Mouse (Mus musculus): ENCODE results near the gene Dus1l.
"Not testable (repeated sequence)": the region's sequence is repeated elsewhere in the genome, so short reads cannot be mapped to it uniquely, and the experiment has no call there.

Dus1l gene

GRCm38 (mm10) chr11:120773463-120774190 lies 22.6 kb downstream of the Dus1l start:
- no peak for DNase-seq

DNA sequence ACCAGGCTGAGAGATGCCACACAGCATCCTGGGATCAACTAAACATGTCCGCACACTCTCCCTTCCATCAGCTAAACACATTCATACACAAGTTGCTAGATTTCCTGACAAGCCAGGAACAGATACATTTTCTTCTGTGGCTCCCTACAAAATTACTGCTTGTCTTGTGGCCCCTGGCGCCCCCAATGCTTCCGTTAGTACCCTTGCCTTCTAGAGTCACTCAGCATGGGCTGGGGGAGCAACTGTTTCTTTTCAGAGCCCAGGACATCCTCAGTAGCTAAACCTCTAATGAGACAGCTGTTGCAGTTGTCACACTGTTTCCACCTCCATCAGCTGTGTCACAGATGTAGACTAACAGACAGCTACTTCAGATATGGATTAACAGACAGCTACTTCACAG lies 23.5 kb downstream of the Dus1l start:
- DNase-seq = no peak

DNA sequence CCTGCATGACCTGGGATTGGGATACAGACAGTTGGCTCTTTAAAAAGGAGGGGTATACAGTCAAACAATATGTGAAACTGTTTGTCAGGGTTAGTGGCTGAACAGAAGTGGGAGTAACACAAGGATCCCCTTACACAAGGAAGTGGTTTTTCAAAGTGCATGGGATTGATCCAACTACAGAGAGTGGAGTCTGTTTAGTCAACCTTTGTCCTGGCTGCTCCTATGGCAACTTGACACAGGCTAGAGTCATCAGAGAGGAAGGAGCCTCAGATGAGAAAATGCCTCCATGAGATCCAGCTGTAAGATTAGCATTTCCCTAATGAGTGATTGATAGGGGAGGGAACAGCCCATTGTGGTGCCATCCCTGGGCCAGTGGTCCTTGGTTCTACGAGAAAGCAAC lies 28.0 kb downstream of the Dus1l start:
- no peak for DNase-seq

DNA sequence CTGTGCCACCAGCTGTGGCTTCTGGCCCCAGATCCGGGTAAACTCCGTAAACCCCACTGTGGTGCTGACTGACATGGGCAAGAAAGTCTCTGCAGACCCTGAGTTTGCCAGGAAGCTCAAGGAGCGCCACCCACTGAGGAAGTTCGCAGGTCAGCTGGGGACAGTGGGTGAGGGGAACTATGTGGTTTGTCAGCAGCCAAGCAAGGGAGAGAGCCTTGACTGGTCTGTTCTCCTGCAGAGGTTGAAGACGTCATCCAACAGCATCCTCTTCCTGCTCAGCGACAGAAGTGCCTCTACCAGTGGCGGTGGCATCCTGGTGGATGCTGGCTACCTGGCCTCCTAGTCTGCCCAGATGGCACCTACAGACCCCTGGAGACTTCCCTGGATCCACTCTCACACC lies 29.2 kb downstream of the Dus1l start:
- not testable (repeated sequence) for DNase-seq

DNA sequence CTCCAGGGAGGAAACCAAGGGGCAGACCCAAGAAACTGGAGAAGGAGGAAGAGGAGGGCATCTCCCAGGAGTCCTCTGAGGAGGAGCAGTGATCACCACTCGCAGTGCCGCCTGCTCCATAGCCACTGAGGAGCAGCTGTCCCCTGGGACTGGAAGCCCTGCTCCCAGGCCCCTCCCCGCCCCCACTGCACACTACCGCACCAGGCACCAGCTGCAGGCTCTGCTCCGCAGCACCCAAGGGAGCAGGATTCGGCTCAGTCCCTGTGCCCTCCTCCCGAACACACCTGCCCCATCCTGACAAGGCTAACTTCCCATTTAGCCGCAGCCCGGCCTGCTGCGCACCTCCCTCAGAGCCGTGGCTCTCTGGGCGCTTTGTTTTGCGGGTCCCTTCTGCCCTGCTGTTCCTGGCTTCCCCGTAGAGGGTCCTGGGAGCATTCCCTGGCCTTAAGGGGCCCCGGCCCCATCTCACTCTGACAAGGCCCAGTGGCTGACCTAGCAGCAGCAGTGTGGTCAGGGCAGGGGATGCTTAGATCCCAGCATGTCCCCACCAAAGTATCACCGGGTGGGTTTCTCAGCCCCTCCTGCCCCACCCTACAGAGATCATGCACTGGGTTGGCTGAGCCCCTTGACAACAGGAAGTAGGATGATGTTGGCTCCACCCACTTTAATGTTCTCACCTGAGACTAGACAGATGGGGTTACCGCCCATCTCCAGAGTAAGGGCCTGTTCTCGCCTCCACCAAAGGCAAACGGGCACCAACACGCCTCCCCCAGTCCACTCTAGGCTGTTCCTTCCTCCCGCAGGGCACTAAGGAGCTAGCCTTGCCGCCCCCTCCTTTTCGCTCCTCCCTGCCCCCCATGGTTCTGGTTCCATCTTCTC lies 32.8 kb downstream of the Dus1l start:
- not testable (repeated sequence) for DNase-seq

DNA sequence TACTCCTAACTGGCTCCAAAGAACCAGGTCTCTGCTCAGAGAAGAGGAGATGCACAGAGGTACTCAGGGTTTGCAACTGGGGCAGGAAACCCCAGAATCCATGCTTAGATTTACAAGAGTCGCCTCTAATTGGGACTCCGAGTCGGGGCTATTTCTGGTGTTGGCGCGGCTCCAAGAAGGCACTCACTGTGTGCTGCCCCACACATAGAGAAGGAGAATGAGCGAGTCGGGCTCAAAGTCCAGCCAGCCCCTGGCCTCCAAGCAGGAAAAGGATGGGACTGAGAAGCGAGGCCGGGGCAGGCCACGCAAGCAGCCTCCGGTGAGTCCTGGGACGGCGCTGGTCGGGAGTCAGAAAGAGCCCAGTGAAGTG lies 33.5 kb downstream of the Dus1l start, which contains the start of gene Hmga1b:
Gene Hmga1b (plus strand): TSS at position 123 of the 370 bp plus-strand sequence.
- not testable (repeated sequence) for DNase-seq

GRCm38 (mm10) chr11:120761811-120762671 lies 34.2 kb downstream of the Dus1l start:
- DNase-seq = no peak

DNA sequence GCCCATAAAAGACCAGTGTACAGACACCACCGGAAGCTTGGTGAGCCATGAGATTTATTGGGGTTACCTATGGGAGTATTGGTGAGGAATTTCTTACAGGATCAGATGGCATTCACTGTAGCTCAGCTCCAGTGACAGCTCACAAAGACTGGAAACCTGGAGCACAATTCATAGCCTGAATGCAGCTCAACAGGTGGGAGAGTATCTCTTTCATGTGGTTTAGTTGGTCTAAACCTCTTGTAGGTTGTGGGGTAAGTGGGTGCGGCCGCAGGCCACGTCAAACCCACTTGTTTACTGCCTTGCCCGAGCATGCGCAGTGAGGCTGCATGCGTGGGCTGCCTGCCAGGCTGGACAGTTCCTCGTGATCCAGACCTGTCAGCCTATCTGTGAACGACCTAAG lies 36.0 kb downstream of the Dus1l start:
- no peak for DNase-seq

- no peak for DNase-seq
These were observed 44.6 kb downstream of the Dus1l start for GRCm38 (mm10) chr11:120751606-120752005.

DNA sequence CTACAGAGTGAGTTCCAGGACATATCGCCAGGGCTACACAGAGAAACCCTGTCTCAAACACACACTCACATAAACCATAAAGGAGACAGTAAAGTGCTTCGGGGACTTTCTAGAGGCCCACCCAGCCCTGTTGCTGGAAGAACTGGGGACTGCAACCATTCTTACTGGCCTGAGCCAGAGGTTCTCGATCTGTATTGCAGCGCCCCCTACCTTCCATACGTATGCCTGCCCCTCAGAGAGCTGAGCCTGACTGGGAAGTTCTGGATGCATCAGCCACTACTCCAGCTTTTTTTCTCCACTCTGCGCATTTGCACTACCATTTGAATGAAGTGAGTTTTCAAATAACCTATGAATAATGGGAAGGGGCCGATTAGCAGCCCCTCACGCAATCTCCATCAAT lies 46.8 kb downstream of the Dus1l start:
- DNase-seq = peak; percentile 43

- no peak for DNase-seq
These were observed 48.2 kb downstream of the Dus1l start for GRCm38 (mm10) chr11:120747974-120748373.

GRCm38 (mm10) chr11:120744121-120744701 lies 52.0 kb downstream of the Dus1l start:
- DNase-seq = no peak

DNA sequence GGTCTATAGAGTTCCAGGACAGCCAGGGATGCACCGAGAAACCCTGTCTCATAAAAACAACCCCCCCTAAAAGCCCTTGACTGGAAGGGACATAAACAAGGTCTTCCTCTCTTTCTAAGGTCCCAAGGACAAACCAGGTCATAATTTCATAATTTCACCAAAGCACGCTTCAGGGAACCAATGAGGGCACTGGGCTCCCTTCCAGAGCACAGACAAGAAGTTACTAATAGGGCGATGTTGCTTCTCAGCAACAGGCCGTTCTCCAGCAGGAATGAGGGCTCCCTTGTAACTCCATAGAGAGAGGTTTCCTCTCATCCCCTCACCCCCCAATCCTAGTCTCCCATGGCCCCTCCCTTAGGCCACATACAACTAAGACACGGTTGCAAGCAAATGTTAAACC lies 55.2 kb downstream of the Dus1l start:
- DNase-seq = no peak
